25 mouse cellular contexts compared by ENCODE assay signal in genomic region chr17:7221310-7221709, GRCm38 (mm10). TPM values are rescaled to one million over a fixed set of nuclear protein-coding genes. Genes with fewer than 3 reads are reported as not detected.
DNase-seq lines count a peak whose midpoint lies in the region; ATAC-seq and TF ChIP-seq lines count a peak whose summit lies in the region.
"Had no signal": no experiment of that assay in that cellular context is flagged by ENCODE, and none has a peak within 500 bp of the region (broad histone marks: within the 10 kb centered on the region; RNA-seq: fewer than 3 reads in every experiment).

No protein-coding gene starts in this region.

- TF ChIP-seq CTCF in hindbrain, postnatal 0 days (IDR thresholded peaks at IDR 0.05; ENCODE audit: low read depth): no peak

- no peak for ATAC-seq in forebrain, embryonic 11.5 days (replicated peaks; ENCODE audit: low FRiP score)
- ATAC-seq in forebrain, embryonic 16.5 days: no peak
- no peak for ATAC-seq in forebrain, embryonic 13.5 days
- no peak for ATAC-seq in hindbrain, embryonic 13.5 days (ENCODE audit: low FRiP score)
- no peak for ATAC-seq in hindbrain, postnatal 0 days
- ATAC-seq: inflammation-experienced regulatory T-cells, adult 6 months; intestine, embryonic 16.5 days; Patski had no signal

- peaks cover 15% of the 10 kb centered on the region for H3K4me1 ChIP-seq in forebrain, embryonic 10.5 days
- H3K4me1 ChIP-seq in forebrain, embryonic 11.5 days (replicated peaks; ENCODE audit: control insufficient read depth, insufficient read depth, low read length): 0 out of 2 replicates have a peak, but pooled peaks cover 2% of the 10 kb centered on the region
- peaks cover 25% of the 10 kb centered on the region for H3K4me1 ChIP-seq in forebrain, embryonic 16.5 days (replicated peaks; ENCODE audit: control insufficient read depth, insufficient read depth, low read length)
- H3K4me1 ChIP-seq in forebrain, embryonic 13.5 days: peaks cover 28% of the 10 kb centered on the region
- H3K4me1 ChIP-seq in hindbrain, embryonic 13.5 days (replicated peaks): peaks cover 24% of the 10 kb centered on the region
- H3K4me1 ChIP-seq in hindbrain, postnatal 0 days (ENCODE audit: insufficient read depth, low read length): peaks cover 19% of the 10 kb centered on the region

- peaks cover 3% of the 10 kb centered on the region; the same call in 1 of the 2 replicates for H3K9me3 ChIP-seq in forebrain, embryonic 10.5 days
- no peaks in the 10 kb centered on the region for H3K9me3 ChIP-seq in forebrain, embryonic 11.5 days (ENCODE audit: control insufficient read depth, low read length)
- H3K9me3 ChIP-seq in forebrain, embryonic 16.5 days (ENCODE audit: control insufficient read depth, low read length): no peaks in the 10 kb centered on the region
- no peaks in the 10 kb centered on the region for H3K9me3 ChIP-seq in forebrain, embryonic 13.5 days (replicated peaks)
- H3K9me3 ChIP-seq in hindbrain, embryonic 13.5 days: no peaks in the 10 kb centered on the region
- no peaks in the 10 kb centered on the region for H3K9me3 ChIP-seq in hindbrain, postnatal 0 days (ENCODE audit: low read length)
- H3K9me3 ChIP-seq: embryonic facial prominence, embryonic 12.5 days; embryonic facial prominence, embryonic 15.5 days; hindbrain, embryonic 15.5 days had no signal

- no peak for DNase-seq in forebrain, embryonic 10.5 days (ENCODE audit: extremely low spot score, low spot score)
- no peak for DNase-seq in forebrain, embryonic 11.5 days (ENCODE audit: low spot score)
- no peak for DNase-seq in hindbrain, postnatal 0 days (ENCODE audit: low spot score)
- DNase-seq in right cerebral cortex, postnatal 14 days: peak; percentile 3
- DNase-seq in right cerebral cortex, postnatal 10 days (ENCODE audit: low spot score in 2 of 2): no peak
- DNase-seq: adrenal gland, postnatal 14 days; cerebellum, adult 11 months; cerebellum, adult 2 months; cerebellum, adult 9-11 months; cerebellum, postnatal 25 days; gastrocnemius, postnatal 10 days; gastrocnemius, postnatal 36 days; heart, adult 2 months; heart, postnatal 36 days; kidney, adult 18-20 months had no signal

- H3K27ac ChIP-seq in forebrain, embryonic 10.5 days: 0 out of 2 replicates have a peak overlapping the region, but pooled peaks have one; percentile 30
- no peak overlapping the region for H3K27ac ChIP-seq in forebrain, embryonic 11.5 days (ENCODE audit: low read depth, low read length)
- 0 out of 2 replicates have a peak overlapping the region, but pooled peaks have one; percentile 26 for H3K27ac ChIP-seq in forebrain, embryonic 16.5 days (ENCODE audit: low read length)
- H3K27ac ChIP-seq in forebrain, embryonic 13.5 days: no peak overlapping the region
- 0 out of 2 replicates have a peak overlapping the region, but pooled peaks have one; percentile 13 for H3K27ac ChIP-seq in hindbrain, embryonic 13.5 days
- no peak overlapping the region for H3K27ac ChIP-seq in hindbrain, postnatal 0 days
- H3K27ac ChIP-seq: embryonic facial prominence, embryonic 12.5 days; embryonic facial prominence, embryonic 15.5 days; heart, adult 2 months; hindbrain, embryonic 15.5 days had no signal

- H3K27me3 ChIP-seq in forebrain, embryonic 10.5 days (ENCODE audit: poor library complexity, severe bottlenecking): no peaks in the 10 kb centered on the region
- H3K27me3 ChIP-seq in forebrain, embryonic 11.5 days (ENCODE audit: control insufficient read depth, insufficient read depth, low read length): no peaks in the 10 kb centered on the region
- H3K27me3 ChIP-seq in forebrain, embryonic 16.5 days (replicated peaks; ENCODE audit: control insufficient read depth, insufficient read depth, low read length): no peaks in the 10 kb centered on the region
- H3K27me3 ChIP-seq in forebrain, embryonic 13.5 days: no peaks in the 10 kb centered on the region
- no peaks in the 10 kb centered on the region for H3K27me3 ChIP-seq in hindbrain, embryonic 13.5 days
- no peaks in the 10 kb centered on the region for H3K27me3 ChIP-seq in hindbrain, postnatal 0 days (ENCODE audit: insufficient read depth, low read length)
- H3K27me3 ChIP-seq: embryonic facial prominence, embryonic 12.5 days; embryonic facial prominence, embryonic 15.5 days; hindbrain, embryonic 15.5 days; Patski had no signal

- H3K4me3 ChIP-seq in forebrain, embryonic 10.5 days: no peak overlapping the region
- no peak overlapping the region for H3K4me3 ChIP-seq in forebrain, embryonic 11.5 days (ENCODE audit: low read depth, low read length)
- no peak overlapping the region for H3K4me3 ChIP-seq in forebrain, embryonic 16.5 days (replicated peaks; ENCODE audit: low read length)
- no peak overlapping the region for H3K4me3 ChIP-seq in forebrain, embryonic 13.5 days
- H3K4me3 ChIP-seq in hindbrain, embryonic 13.5 days: no peak overlapping the region
- no peak overlapping the region for H3K4me3 ChIP-seq in hindbrain, postnatal 0 days (ENCODE audit: low read length)
- H3K4me3 ChIP-seq: embryonic facial prominence, embryonic 12.5 days; embryonic facial prominence, embryonic 15.5 days; heart, adult 2 months; hindbrain, embryonic 15.5 days had no signal

- H3K36me3 ChIP-seq in forebrain, embryonic 10.5 days (replicated peaks): peaks cover 6% of the 10 kb centered on the region; the same call in 1 of the 2 replicates
- H3K36me3 ChIP-seq in forebrain, embryonic 11.5 days (ENCODE audit: control insufficient read depth, insufficient read depth, low read length): no peaks in the 10 kb centered on the region
- no peaks in the 10 kb centered on the region for H3K36me3 ChIP-seq in forebrain, embryonic 16.5 days (ENCODE audit: control insufficient read depth, insufficient read depth)
- H3K36me3 ChIP-seq in forebrain, embryonic 13.5 days (ENCODE audit: poor library complexity, severe bottlenecking): no peaks in the 10 kb centered on the region
- H3K36me3 ChIP-seq in hindbrain, embryonic 13.5 days: no peaks in the 10 kb centered on the region
- H3K36me3 ChIP-seq in hindbrain, postnatal 0 days (ENCODE audit: insufficient read depth, low read length): no peaks in the 10 kb centered on the region
- H3K36me3 ChIP-seq: embryonic facial prominence, embryonic 12.5 days; embryonic facial prominence, embryonic 15.5 days; hindbrain, embryonic 15.5 days had no signal

- WGBS in forebrain, embryonic 10.5 days: 90% methylated on average over 4 of the region's 4 CpGs
- 81% methylated on average over 4 of the region's 4 CpGs for WGBS in forebrain, embryonic 11.5 days
- WGBS in forebrain, embryonic 16.5 days: 88% methylated on average over 4 of the region's 4 CpGs
- WGBS in forebrain, embryonic 13.5 days: 89% methylated on average over 4 of the region's 4 CpGs
- WGBS in hindbrain, embryonic 13.5 days: 88% methylated on average over 4 of the region's 4 CpGs
- WGBS in hindbrain, postnatal 0 days: 88% methylated on average over 4 of the region's 4 CpGs

- no peak overlapping the region for H3K4me2 ChIP-seq in forebrain, embryonic 11.5 days (ENCODE audit: low read depth, low read length, severe bottlenecking)
- no peak overlapping the region for H3K4me2 ChIP-seq in forebrain, embryonic 16.5 days (ENCODE audit: low read length)
- no peak overlapping the region for H3K4me2 ChIP-seq in forebrain, embryonic 13.5 days
- H3K4me2 ChIP-seq in hindbrain, embryonic 13.5 days: no peak overlapping the region
- no peak overlapping the region for H3K4me2 ChIP-seq in hindbrain, postnatal 0 days (ENCODE audit: low read depth, low read length)
- H3K4me2 ChIP-seq: embryonic facial prominence, embryonic 12.5 days; embryonic facial prominence, embryonic 15.5 days; heart, embryonic 11.5 days; hindbrain, embryonic 15.5 days had no signal

- no peak overlapping the region for H3K9ac ChIP-seq in forebrain, embryonic 11.5 days (ENCODE audit: low read length)
- H3K9ac ChIP-seq in forebrain, embryonic 16.5 days (replicated peaks; ENCODE audit: low read depth, low read length): no peak overlapping the region
- no peak overlapping the region for H3K9ac ChIP-seq in forebrain, embryonic 13.5 days
- no peak overlapping the region for H3K9ac ChIP-seq in hindbrain, embryonic 13.5 days
- no peak overlapping the region for H3K9ac ChIP-seq in hindbrain, postnatal 0 days (replicated peaks; ENCODE audit: low read length)
- H3K9ac ChIP-seq: embryonic facial prominence, embryonic 12.5 days; embryonic facial prominence, embryonic 15.5 days; hindbrain, embryonic 15.5 days had no signal

RNA-seq across cellular contexts. Expression of gene Rps6ka2, which starts 51.4 kb away (rescaled TPM):
- polyA plus RNA-seq in forebrain, embryonic 10.5 days (2016; fragmentation: Nextera tagmentation; extraction: Ambion mirVana): 23.6 and 25.3 TPM in 2 replicates
- polyA plus RNA-seq in forebrain, embryonic 11.5 days (2014; fragmentation: Nextera tagmentation; extraction: Ambion mirVana): 25.5 and 27.0 TPM in 2 replicates
- 23.8 and 24.0 TPM in 2 replicates for polyA plus RNA-seq in forebrain, embryonic 16.5 days (2015; fragmentation: Nextera tagmentation; extraction: Ambion mirVana)
- polyA plus RNA-seq in forebrain, embryonic 13.5 days (2015; fragmentation: Nextera tagmentation; extraction: Ambion mirVana): 17.7 and 20.9 TPM in 2 replicates
- polyA plus RNA-seq in hindbrain, embryonic 13.5 days (2015; fragmentation: Nextera tagmentation; extraction: Ambion mirVana): 21.2 and 22.1 TPM in 2 replicates
- total RNA-seq in hindbrain, postnatal 0 days (2014; rRNA removed): 32.7 and 38.9 TPM in 2 replicates
- polyA plus RNA-seq in hindbrain, postnatal 0 days (2015; fragmentation: Nextera tagmentation; extraction: Ambion mirVana): 14.0 and 15.4 TPM in 2 replicates

Comparison
In these comparisons a context has a peak if more than half of its experiments do, and no peak if none do; other contexts are left out.
1. H3K27ac ChIP-seq: peak in forebrain, embryonic 10.5 days (single experiment), forebrain, embryonic 16.5 days (single experiment) and hindbrain, embryonic 13.5 days (single experiment); none in forebrain, embryonic 11.5 days (single experiment), forebrain, embryonic 13.5 days (single experiment) and hindbrain, postnatal 0 days (single experiment).